Mouse (Mus musculus): Measurements from ENCODE around the gene Ndufaf8. TPM values are rescaled to one million over a fixed set of nuclear protein-coding genes. Genes with fewer than 3 reads are reported as not detected.

The Ndufaf8 gene
- polyA plus RNA-seq, 1 experiment, result 47.7 TPM

GRCm38 (mm10) chr11:120111033-120111432 lies 12.3 kb downstream of the Ndufaf8 start:
- no peak overlapping the region for H3K4me3 ChIP-seq (ENCODE audit: control insufficient read depth, insufficient read depth, low read length)
- H3K4me1 ChIP-seq (replicated peaks; ENCODE audit: control insufficient read depth, insufficient read depth, low read length), result no peaks in the 10 kb centered on the region
- 38% methylated on average over 2 of the region's 2 CpGs for WGBS
- H3K36me3 ChIP-seq (ENCODE audit: control insufficient read depth, insufficient read depth, low read length), result peaks cover 16% of the 10 kb centered on the region
- DNase-seq, result peak; percentile 55
- H3K27ac ChIP-seq (ENCODE audit: control insufficient read depth, insufficient read depth, low read length), result no peak overlapping the region
- TF ChIP-seq CTCF (IDR thresholded peaks at IDR 0.05; ENCODE audit: borderline replicate concordance, control insufficient read depth, extremely low read depth, insufficient read depth, low read length, poor library complexity) (peak; percentile 81), POLR2A (IDR thresholded peaks at IDR 0.05; ENCODE audit: control insufficient read depth, extremely low read depth, insufficient read depth, low read length, poor library complexity) (no peak)
- no peaks in the 10 kb centered on the region for H3K27me3 ChIP-seq (ENCODE audit: control insufficient read depth, insufficient read depth, low read length)

GRCm38 (mm10) chr11:120112136-120112535 lies 13.4 kb downstream of the Ndufaf8 start:
- Histone ChIP-seq H3K4me3 (ENCODE audit: control insufficient read depth, insufficient read depth, low read length) (no peak overlapping the region), H3K27me3 (ENCODE audit: control insufficient read depth, insufficient read depth, low read length) (no peaks in the 10 kb centered on the region), H3K36me3 (ENCODE audit: control insufficient read depth, insufficient read depth, low read length) (peaks cover 20% of the 10 kb centered on the region), H3K27ac (ENCODE audit: control insufficient read depth, insufficient read depth, low read length) (no peak overlapping the region), H3K4me1 (replicated peaks; ENCODE audit: control insufficient read depth, insufficient read depth, low read length) (no peaks in the 10 kb centered on the region)
- no peak for TF ChIP-seq POLR2A (IDR thresholded peaks at IDR 0.05; ENCODE audit: control insufficient read depth, extremely low read depth, insufficient read depth, low read length, poor library complexity)
- no peak for TF ChIP-seq CTCF (IDR thresholded peaks at IDR 0.05; ENCODE audit: borderline replicate concordance, control insufficient read depth, extremely low read depth, insufficient read depth, low read length, poor library complexity)
- 92% methylated on average over 4 of the region's 4 CpGs for WGBS
- no peak for DNase-seq

- Histone ChIP-seq H3K4me1 (replicated peaks; ENCODE audit: control insufficient read depth, insufficient read depth, low read length) (no peaks in the 10 kb centered on the region), H3K27ac (ENCODE audit: control insufficient read depth, insufficient read depth, low read length) (no peak overlapping the region), H3K36me3 (ENCODE audit: control insufficient read depth, insufficient read depth, low read length) (peaks cover 17% of the 10 kb centered on the region), H3K4me3 (ENCODE audit: control insufficient read depth, insufficient read depth, low read length) (no peak overlapping the region), H3K27me3 (ENCODE audit: control insufficient read depth, insufficient read depth, low read length) (no peaks in the 10 kb centered on the region)
- no peak for TF ChIP-seq POLR2A (IDR thresholded peaks at IDR 0.05; ENCODE audit: control insufficient read depth, extremely low read depth, insufficient read depth, low read length, poor library complexity)
- no peak for TF ChIP-seq CTCF (IDR thresholded peaks at IDR 0.05; ENCODE audit: borderline replicate concordance, control insufficient read depth, extremely low read depth, insufficient read depth, low read length, poor library complexity)
- no peak for DNase-seq
- WGBS, result 98% methylated on average over 21 of the region's 21 CpGs
Observed at GRCm38 (mm10) chr11:120114488-120115215, 15.9 kb downstream of the Ndufaf8 start.

- no peak overlapping the region for H3K27ac ChIP-seq (ENCODE audit: control insufficient read depth, insufficient read depth, low read length)
- no peaks in the 10 kb centered on the region for H3K4me1 ChIP-seq (replicated peaks; ENCODE audit: control insufficient read depth, insufficient read depth, low read length)
- TF ChIP-seq CTCF (IDR thresholded peaks at IDR 0.05; ENCODE audit: borderline replicate concordance, control insufficient read depth, extremely low read depth, insufficient read depth, low read length, poor library complexity), result no peak
- TF ChIP-seq POLR2A (IDR thresholded peaks at IDR 0.05; ENCODE audit: control insufficient read depth, extremely low read depth, insufficient read depth, low read length, poor library complexity), result no peak
- H3K36me3 ChIP-seq (ENCODE audit: control insufficient read depth, insufficient read depth, low read length), result peaks cover 17% of the 10 kb centered on the region
- no peak overlapping the region for H3K4me3 ChIP-seq (ENCODE audit: control insufficient read depth, insufficient read depth, low read length)
- H3K27me3 ChIP-seq (ENCODE audit: control insufficient read depth, insufficient read depth, low read length), result no peaks in the 10 kb centered on the region
- DNase-seq, result no peak
- WGBS, result 96% methylated on average over 2 of the region's 2 CpGs
Observed at GRCm38 (mm10) chr11:120117626-120118025, 18.9 kb downstream of the Ndufaf8 start.

GRCm38 (mm10) chr11:120119108-120119507 lies 20.4 kb downstream of the Ndufaf8 start:
- Histone ChIP-seq H3K4me3 (ENCODE audit: control insufficient read depth, insufficient read depth, low read length) (no peak overlapping the region), H3K36me3 (ENCODE audit: control insufficient read depth, insufficient read depth, low read length) (peaks cover 24% of the 10 kb centered on the region), H3K27ac (ENCODE audit: control insufficient read depth, insufficient read depth, low read length) (no peak overlapping the region), H3K27me3 (ENCODE audit: control insufficient read depth, insufficient read depth, low read length) (no peaks in the 10 kb centered on the region), H3K4me1 (replicated peaks; ENCODE audit: control insufficient read depth, insufficient read depth, low read length) (no peaks in the 10 kb centered on the region)
- no peak for TF ChIP-seq CTCF (IDR thresholded peaks at IDR 0.05; ENCODE audit: borderline replicate concordance, control insufficient read depth, extremely low read depth, insufficient read depth, low read length, poor library complexity)
- TF ChIP-seq POLR2A (IDR thresholded peaks at IDR 0.05; ENCODE audit: control insufficient read depth, extremely low read depth, insufficient read depth, low read length, poor library complexity), result no peak
- 96% methylated on average over 7 of the region's 7 CpGs for WGBS
- no peak for DNase-seq

GRCm38 (mm10) chr11:120119936-120120541 lies 21.3 kb downstream of the Ndufaf8 start:
- WGBS, result 96% methylated on average over 10 of the region's 10 CpGs
- TF ChIP-seq CTCF (IDR thresholded peaks at IDR 0.05; ENCODE audit: borderline replicate concordance, control insufficient read depth, extremely low read depth, insufficient read depth, low read length, poor library complexity), result no peak
- no peak for TF ChIP-seq POLR2A (IDR thresholded peaks at IDR 0.05; ENCODE audit: control insufficient read depth, extremely low read depth, insufficient read depth, low read length, poor library complexity)

More at GRCm38 (mm10) chr11:120119936-120120541, 21.3 kb downstream of the Ndufaf8 start:
- Histone ChIP-seq H3K4me3 (ENCODE audit: control insufficient read depth, insufficient read depth, low read length) (no peak overlapping the region), H3K36me3 (ENCODE audit: control insufficient read depth, insufficient read depth, low read length) (peaks cover 24% of the 10 kb centered on the region), H3K27ac (ENCODE audit: control insufficient read depth, insufficient read depth, low read length) (no peak overlapping the region), H3K27me3 (ENCODE audit: control insufficient read depth, insufficient read depth, low read length) (no peaks in the 10 kb centered on the region), H3K4me1 (replicated peaks; ENCODE audit: control insufficient read depth, insufficient read depth, low read length) (no peaks in the 10 kb centered on the region)
- no peak for DNase-seq

Measured in thymus, adult 2 months (tissue).